Mouse (Mus musculus) mesoderm, embryonic 11.5 days (tissue): Measurements from ENCODE around the gene Cldn7.
"Not testable (repeated sequence)": the region's sequence is repeated elsewhere in the genome, so short reads cannot be mapped to it uniquely, and the experiment has no call there.

Experiments
- DNase-seq: peaks from one replicate; pipeline ENCODE4 v3.0.0-alpha.2; 2012; ENCODE audit warnings: low read depth, low spot score

Cldn7 gene

GRCm38 (mm10) chr11:70014051-70014450 lies 49.5 kb downstream of the Cldn7 start:
- no peak for DNase-seq

GRCm38 (mm10) chr11:70014880-70015558 lies 50.4 kb downstream of the Cldn7 start, which contains the start of gene Acadvl:
TSS of gene Acadvl (minus strand) at chr11:70015411.
- peak; percentile 81 for DNase-seq

GRCm38 (mm10) chr11:70015677-70016076 lies 51.1 kb downstream of the Cldn7 start:
- no peak for DNase-seq

- not testable (repeated sequence) for DNase-seq
Measured at GRCm38 (mm10) chr11:70016177-70016576, 51.6 kb downstream of the Cldn7 start.

- no peak for DNase-seq
Measured at GRCm38 (mm10) chr11:70016669-70017068, 52.1 kb downstream of the Cldn7 start, which contains the start of gene Dlg4. TSS of gene Dlg4 (plus strand) at chr11:70016942.

- DNase-seq = no peak
Measured at GRCm38 (mm10) chr11:70017199-70017767, 52.7 kb downstream of the Cldn7 start.
